ENCODE assay signal across 29 mouse cellular contexts in the genomic region with DNA sequence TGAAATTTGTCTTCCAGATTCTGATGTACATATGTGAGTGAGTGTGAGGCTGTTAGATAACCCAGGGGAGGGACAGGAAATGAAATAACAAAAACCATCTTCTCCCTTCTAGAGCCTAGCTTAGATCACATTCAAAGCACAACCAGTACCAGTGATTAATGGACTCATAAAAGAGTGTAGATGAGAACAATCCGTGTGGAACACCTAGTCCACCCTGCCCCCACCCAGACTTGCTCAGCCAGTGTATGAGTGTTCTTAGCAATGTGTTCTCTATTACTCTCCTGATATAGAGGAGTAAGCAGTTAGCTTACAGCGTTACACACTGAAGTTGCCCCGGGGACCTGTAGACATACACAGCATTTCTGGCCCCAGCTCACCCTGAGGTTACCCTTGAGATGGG.
DNase-seq lines count a peak whose midpoint lies in the region; ATAC-seq lines count a peak whose summit lies in the region.
"Had no signal": no experiment of that assay in that cellular context is flagged by ENCODE, and none has a peak within 500 bp of the region (broad histone marks: within the 10 kb centered on the region; RNA-seq: fewer than 3 reads in every experiment).

No protein-coding gene starts in this region.

- H3K4me2 ChIP-seq in kidney, embryonic 15.5 days = no peak overlapping the region
- H3K4me2 ChIP-seq in limb, embryonic 11.5 days (ENCODE audit: low read depth, severe bottlenecking) = no peak overlapping the region
- H3K4me2 ChIP-seq: forebrain, embryonic 13.5 days; heart, embryonic 15.5 days; limb, embryonic 15.5 days; lung, embryonic 14.5 days; midbrain, embryonic 11.5 days; neural tube, embryonic 12.5 days had no signal

- no peaks in the 10 kb centered on the region for H3K27me3 ChIP-seq in kidney, embryonic 15.5 days
- no peaks in the 10 kb centered on the region for H3K27me3 ChIP-seq in limb, embryonic 11.5 days (ENCODE audit: control insufficient read depth, insufficient read depth, low read length)
- H3K27me3 ChIP-seq: forebrain, embryonic 13.5 days; heart, embryonic 15.5 days; limb, embryonic 15.5 days; neural tube, embryonic 12.5 days had no signal

- H3K4me3 ChIP-seq in kidney, embryonic 15.5 days (replicated peaks) = no peak overlapping the region
- H3K4me3 ChIP-seq in limb, embryonic 11.5 days (ENCODE audit: low read depth, low read length) = no peak overlapping the region
- H3K4me3 ChIP-seq: forebrain, embryonic 13.5 days; heart, embryonic 10.5 days; heart, embryonic 15.5 days; limb, embryonic 15.5 days; myocyte; neural tube, embryonic 12.5 days had no signal

- no peak overlapping the region for H3K27ac ChIP-seq in kidney, embryonic 15.5 days
- no peak overlapping the region for H3K27ac ChIP-seq in limb, embryonic 11.5 days (replicated peaks; ENCODE audit: low read depth, low read length)
- H3K27ac ChIP-seq: forebrain, embryonic 13.5 days; heart, embryonic 10.5 days; heart, embryonic 15.5 days; limb, embryonic 15.5 days; liver, embryonic 14.5 days; neural tube, embryonic 12.5 days had no signal

- no peak overlapping the region for H3K9ac ChIP-seq in kidney, embryonic 15.5 days
- no peak overlapping the region for H3K9ac ChIP-seq in limb, embryonic 11.5 days (ENCODE audit: low read length)
- H3K9ac ChIP-seq: forebrain, embryonic 13.5 days; heart, embryonic 15.5 days; limb, embryonic 15.5 days; liver, embryonic 14.5 days; lung, embryonic 14.5 days; neural tube, embryonic 12.5 days had no signal

- no peaks in the 10 kb centered on the region for H3K36me3 ChIP-seq in kidney, embryonic 15.5 days
- H3K36me3 ChIP-seq in limb, embryonic 11.5 days (ENCODE audit: control insufficient read depth, insufficient read depth, low read length) = no peaks in the 10 kb centered on the region
- H3K36me3 ChIP-seq: heart, embryonic 10.5 days; heart, embryonic 15.5 days; limb, embryonic 15.5 days; neural tube, embryonic 12.5 days had no signal

- 0 out of 2 replicates have a peak, but pooled peaks have one; percentile 29 for ATAC-seq in kidney, embryonic 15.5 days (replicated peaks; ENCODE audit: low FRiP score)
- ATAC-seq in limb, embryonic 11.5 days (ENCODE audit: insufficient number of reproducible peaks, low FRiP score, low TSS enrichment, low read depth) = 0 out of 2 replicates have a peak, but pooled peaks have one; percentile 76
- ATAC-seq in cerebellum, adult (ENCODE audit: insufficient number of reproducible peaks, low FRiP score, low TSS enrichment) = no peak
- ATAC-seq: forebrain, embryonic 13.5 days; hindbrain, embryonic 16.5 days; midbrain, embryonic 16.5 days had no signal

- no peaks in the 10 kb centered on the region for H3K4me1 ChIP-seq in kidney, embryonic 15.5 days
- H3K4me1 ChIP-seq in limb, embryonic 11.5 days (ENCODE audit: control insufficient read depth, insufficient read depth, low read length) = peaks cover 13% of the 10 kb centered on the region
- H3K4me1 ChIP-seq: forebrain, embryonic 13.5 days; heart, embryonic 10.5 days; heart, embryonic 15.5 days; neural tube, embryonic 12.5 days had no signal

- 43% methylated on average over 3 of the region's 3 CpGs for WGBS in kidney, embryonic 15.5 days
- WGBS in limb, embryonic 11.5 days = 17% methylated on average over 3 of the region's 3 CpGs

- no peaks in the 10 kb centered on the region for H3K9me3 ChIP-seq in kidney, embryonic 15.5 days (replicated peaks)
- no peaks in the 10 kb centered on the region for H3K9me3 ChIP-seq in limb, embryonic 11.5 days (ENCODE audit: control insufficient read depth, low read length)
- H3K9me3 ChIP-seq: forebrain, embryonic 13.5 days; heart, embryonic 10.5 days; heart, embryonic 15.5 days; limb, embryonic 15.5 days; neural tube, embryonic 12.5 days had no signal

- no peak for DNase-seq in kidney, adult 8-10 months
- peak; percentile 16 for DNase-seq in urinary bladder, postnatal 14 days (ENCODE audit: low spot score)
- no peak for DNase-seq in urinary bladder, postnatal 10 days (ENCODE audit: low spot score)
- DNase-seq in limb, embryonic 11.5 days (ENCODE audit: low spot score) = peak; percentile 54
- DNase-seq in gastrocnemius, postnatal 10 days = no peak
- no peak for DNase-seq in adrenal gland, adult 2 months
- DNase-seq: cerebellum, adult 2 months; cerebellum, postnatal 14 days; gastrocnemius, postnatal 25 days; heart, adult 11 months; kidney, adult 18-20 months; layer of hippocampus, postnatal 36 days; lung, embryonic 14.5 days; lung, postnatal 14 days; right cerebral cortex, adult 18-20 months; right cerebral cortex, postnatal 4 days; thymus, postnatal 4 days had no signal

Comparison
In these comparisons a context has a peak if more than half of its experiments do, and no peak if none do; other contexts are left out.
1. DNase-seq: peak in urinary bladder, postnatal 14 days (single experiment) and limb, embryonic 11.5 days (single experiment); none in kidney, adult 8-10 months (0 of 2), urinary bladder, postnatal 10 days (single experiment), gastrocnemius, postnatal 10 days (single experiment) and adrenal gland, adult 2 months (single experiment).